Mouse (Mus musculus) lung, postnatal 0 days (tissue): ENCODE measurements at regions not wholly inside any gene's neighbourhood (a gene's known extent, or its start where the extent isn't known, plus 50 kb on each side); places are given as distances from the start of the nearest gene placed in this dataset.

Experiments used
- CTCF ChIP-seq: IDR thresholded peaks from 2 replicates; pipeline ENCODE4 v1.5.1; 2016; ENCODE audit warnings: antibody characterized with exemption, mild to moderate bottlenecking
- EP300 ChIP-seq: IDR thresholded peaks from 2 replicates; pipeline ENCODE4 v1.6.1; 2016; ENCODE audit warnings: antibody characterized with exemption, mild to moderate bottlenecking, control low read depth

- TF ChIP-seq CTCF, result no peak
- TF ChIP-seq EP300, result no peak
Measured at GRCm38 (mm10) chr8:44708659-44709170, 226.5 kb upstream of the Fat1 start.
